Mouse (Mus musculus): ENCODE data around the gene Ackr2. TPM values are rescaled to one million over a fixed set of nuclear protein-coding genes. Genes with fewer than 3 reads are reported as not detected.

Gene Ackr2
- polyA plus RNA-seq, 2 experiments from 2014 or later, result not detected

GRCm38 (mm10) chr9:121892057-121892687 is 6.0 kb upstream of the Ackr2 start:
- ATAC-seq, result no peak

- ATAC-seq, result no peak
These were observed 3.7 kb upstream of the Ackr2 start for GRCm38 (mm10) chr9:121894447-121894846.

- no peak for ATAC-seq
These were observed 2.7 kb upstream of the Ackr2 start for GRCm38 (mm10) chr9:121895392-121895993.

- no peak for ATAC-seq
These were observed 1.3 kb upstream of the Ackr2 start for GRCm38 (mm10) chr9:121896820-121897219.

GRCm38 (mm10) chr9:121899306-121899705 is 1.2 kb downstream of the Ackr2 start:
- ATAC-seq, result no peak

GRCm38 (mm10) chr9:121900282-121900855 is 2.2 kb downstream of the Ackr2 start:
- no peak for ATAC-seq

- ATAC-seq, result no peak
These were observed 3.9 kb downstream of the Ackr2 start for GRCm38 (mm10) chr9:121901710-121902700.

- no peak for ATAC-seq
These were observed 5.5 kb downstream of the Ackr2 start for GRCm38 (mm10) chr9:121903476-121904305.

GRCm38 (mm10) chr9:121904319-121904718 is 6.2 kb downstream of the Ackr2 start:
- no peak for ATAC-seq

- ATAC-seq, result no peak
These were observed 6.8 kb downstream of the Ackr2 start for GRCm38 (mm10) chr9:121904946-121905345.

GRCm38 (mm10) chr9:121905556-121906185 is 7.5 kb downstream of the Ackr2 start:
- no peak for ATAC-seq

GRCm38 (mm10) chr9:121906456-121906855 is 8.3 kb downstream of the Ackr2 start:
- no peak for ATAC-seq

GRCm38 (mm10) chr9:121907356-121908070 is 9.4 kb downstream of the Ackr2 start:
- no peak for ATAC-seq

GRCm38 (mm10) chr9:121908321-121908720 is 10.2 kb downstream of the Ackr2 start:
- ATAC-seq, result no peak

- no peak for ATAC-seq
These were observed 11.5 kb downstream of the Ackr2 start for GRCm38 (mm10) chr9:121909635-121910034.

GRCm38 (mm10) chr9:121911196-121911595 is 13.0 kb downstream of the Ackr2 start:
- no peak for ATAC-seq

- no peak for ATAC-seq
These were observed 14.6 kb downstream of the Ackr2 start for GRCm38 (mm10) chr9:121912786-121913185.

- ATAC-seq, result no peak
These were observed 16.1 kb downstream of the Ackr2 start for GRCm38 (mm10) chr9:121914226-121914757.

- ATAC-seq, result no peak
These were observed 16.9 kb downstream of the Ackr2 start for GRCm38 (mm10) chr9:121915056-121915455.

GRCm38 (mm10) chr9:121916102-121916501 is 17.9 kb downstream of the Ackr2 start, which contains the start of gene Cyp8b1:
TSS of gene Cyp8b1 (minus strand) at chr9:121916305.
- no peak for ATAC-seq
